Mouse (Mus musculus) stomach, postnatal 0 days (tissue): ENCODE results near the gene Ache. TPM values are rescaled to one million over a fixed set of nuclear protein-coding genes. Genes with fewer than 3 reads are reported as not detected.
"Not testable (repeated sequence)": the region's sequence is repeated elsewhere in the genome, so short reads cannot be mapped to it uniquely, and the experiment has no call there.

Experiments
- ATAC-seq: fragments of 200-750 bp; cut with Nextera tagmentation; 2 replicates; pipeline ENCODE4 v1.8.0; 2017; ENCODE audit not compliant: low FRiP score, low TSS enrichment
- DNase-seq: peaks from one replicate; pipeline ENCODE4 v3.0.0-alpha.2; 2016; ENCODE audit warnings: low spot score
- H3K27ac ChIP-seq: fragments of 300-500 bp; sonication (generic); replicated peaks from 2 replicates; pipeline ENCODE4 v1.5.1; 2014; ENCODE audit warnings: mild to moderate bottlenecking, control low read depth
- H3K27me3 ChIP-seq: fragments of 300-500 bp; sonication (generic); 2 replicates; pipeline ENCODE4 v1.6.1; 2014; ENCODE audit warnings: low read length; ENCODE audit not compliant: control insufficient read depth, insufficient read depth
- H3K36me3 ChIP-seq: fragments of 300-500 bp; sonication (generic); 2 replicates; pipeline ENCODE4 v1.6.1; 2014; ENCODE audit warnings: low read length, mixed read lengths; ENCODE audit not compliant: control insufficient read depth, insufficient read depth
- H3K4me1 ChIP-seq: fragments of 300-500 bp; sonication (generic); replicated peaks from 2 replicates; pipeline ENCODE4 v1.6.1; 2014; ENCODE audit warnings: antibody characterized with exemption; ENCODE audit not compliant: control insufficient read depth, insufficient read depth
- H3K4me2 ChIP-seq: fragments of 300-500 bp; sonication (generic); replicated peaks from 2 replicates; pipeline ENCODE4 v1.6.1; 2014; ENCODE audit warnings: low read depth, mild to moderate bottlenecking, control low read depth, moderate library complexity
- H3K4me3 ChIP-seq: fragments of 300-500 bp; sonication (generic); 2 replicates; pipeline ENCODE4 v1.5.1; 2014; ENCODE audit warnings: low read depth, low read length, control low read depth
- H3K9ac ChIP-seq: fragments of 300-500 bp; sonication (generic); 2 replicates; pipeline ENCODE4 v1.6.1; 2014; ENCODE audit warnings: mild to moderate bottlenecking, low read length, control low read depth, mixed read lengths
- H3K9me3 ChIP-seq: fragments of 300-500 bp; sonication (generic); 2 replicates; pipeline ENCODE4 v1.6.1; 2016; ENCODE audit warnings: low read length; ENCODE audit not compliant: control insufficient read depth
- CTCF ChIP-seq: IDR thresholded peaks from 2 replicates; pipeline ENCODE4 v1.5.1; 2016; ENCODE audit warnings: antibody characterized with exemption, low read depth, mild to moderate bottlenecking, moderate library complexity
- EP300 ChIP-seq: optimal IDR thresholded peaks from 2 replicates; pipeline ENCODE3; 2016; ENCODE audit warnings: antibody characterized with exemption
- WGBS: fragments of 180-500 bp; shearing (Covaris S2); extraction: QIAGEN DNeasy Blood & Tissue Kit; methylation state at CpG from one replicate; pipeline ENCODE4 v1.1.7; 2014; 5-methylcytosine and 5-hydroxymethylcytosine counted together
- polyA plus RNA-seq: library from polyadenylated mRNA; unstranded; fragments of >200 nt; fragmentation: Nextera tagmentation; extraction: Ambion mirVana; gene quantifications from 2 replicates; pipeline ENCODE4 v1.2.1, GENCODE M21; 2015

Gene Ache
- polyA plus RNA-seq, 1 experiment from 2014 or later: 10.0 TPM

GRCm38 (mm10) chr5:137277360-137278342, 9.7 kb upstream of the Ache start:
- Histone ChIP-seq H3K4me2 (no peak overlapping the region), H3K9me3 (peaks cover 2% of the 10 kb centered on the region; the same call in 1 of the 2 replicates), H3K4me1 (no peaks in the 10 kb centered on the region), H3K36me3 (no peaks in the 10 kb centered on the region), H3K27me3 (no peaks in the 10 kb centered on the region), H3K9ac (no peak overlapping the region), H3K27ac (no peak overlapping the region), H3K4me3 (no peak overlapping the region)
- 31% methylated on average over 18 of the region's 18 CpGs for WGBS
- DNase-seq (no peak), ATAC-seq (peak; percentile 65; the same call in 1 of the 2 replicates)
- TF ChIP-seq EP300 (no peak), CTCF (peak; percentile 71)

GRCm38 (mm10) chr5:137284411-137284810, 2.9 kb upstream of the Ache start:
- H3K36me3 ChIP-seq, ATAC-seq, H3K4me3 ChIP-seq, DNase-seq, H3K27me3 ChIP-seq, H3K27ac ChIP-seq, H3K4me2 ChIP-seq, H3K9ac ChIP-seq, H3K4me1 ChIP-seq, H3K9me3 ChIP-seq: not testable (repeated sequence)
- WGBS: 78% methylated on average over 5 of the region's 6 CpGs

- ATAC-seq (no peak), DNase-seq (peak; percentile 69)
- no peak overlapping the region for H3K4me3 ChIP-seq
- H3K4me1 ChIP-seq: peaks cover 10% of the 10 kb centered on the region
- H3K9me3 ChIP-seq: no peaks in the 10 kb centered on the region
- no peak overlapping the region for H3K9ac ChIP-seq
- H3K27ac ChIP-seq: no peak overlapping the region
- no peaks in the 10 kb centered on the region; the same call in 1 of the 2 replicates for H3K27me3 ChIP-seq
- TF ChIP-seq CTCF (peak; percentile 79), EP300 (no peak)
- H3K36me3 ChIP-seq: no peaks in the 10 kb centered on the region
- no peak overlapping the region for H3K4me2 ChIP-seq
- WGBS: 61% methylated on average over 5 of the region's 5 CpGs
Observed at GRCm38 (mm10) chr5:137285045-137285444, 2.3 kb upstream of the Ache start.

- H3K27me3 ChIP-seq: no peaks in the 10 kb centered on the region; the same call in 1 of the 2 replicates
- no peak overlapping the region for H3K9ac ChIP-seq
- no peak overlapping the region for H3K4me3 ChIP-seq
- no peaks in the 10 kb centered on the region for H3K9me3 ChIP-seq
- no peak for ATAC-seq
- H3K4me2 ChIP-seq: no peak overlapping the region
- H3K4me1 ChIP-seq: peaks cover 10% of the 10 kb centered on the region
- 36% methylated on average over 7 of the region's 7 CpGs for WGBS
- H3K36me3 ChIP-seq: no peaks in the 10 kb centered on the region
- no peak overlapping the region for H3K27ac ChIP-seq
- no peak for DNase-seq
- TF ChIP-seq CTCF (no peak), EP300 (no peak)
Observed at GRCm38 (mm10) chr5:137285986-137286385, 1.3 kb upstream of the Ache start.

- no peaks in the 10 kb centered on the region for H3K36me3 ChIP-seq
- peak; percentile 88 for TF ChIP-seq CTCF
- TF ChIP-seq EP300: no peak
- no peaks in the 10 kb centered on the region for H3K9me3 ChIP-seq
- ATAC-seq: peak; percentile 33; the same call in 1 of the 2 replicates
- H3K27me3 ChIP-seq: no peaks in the 10 kb centered on the region; the same call in 1 of the 2 replicates
- WGBS: under 1% methylated on average over 15 of the region's 16 CpGs
- H3K4me3 ChIP-seq: peak overlapping the region; percentile 23; the same call in 1 of the 2 replicates
- peak overlapping the region; percentile 54 for H3K4me2 ChIP-seq
- H3K27ac ChIP-seq: no peak overlapping the region
- H3K4me1 ChIP-seq: peaks cover 10% of the 10 kb centered on the region
- DNase-seq: peak; percentile 87
- H3K9ac ChIP-seq: no peak overlapping the region
Observed at GRCm38 (mm10) chr5:137286655-137287031, 676 bp upstream of the Ache start.
